8 mouse cellular contexts compared by ENCODE assay signal in the genomic region with DNA sequence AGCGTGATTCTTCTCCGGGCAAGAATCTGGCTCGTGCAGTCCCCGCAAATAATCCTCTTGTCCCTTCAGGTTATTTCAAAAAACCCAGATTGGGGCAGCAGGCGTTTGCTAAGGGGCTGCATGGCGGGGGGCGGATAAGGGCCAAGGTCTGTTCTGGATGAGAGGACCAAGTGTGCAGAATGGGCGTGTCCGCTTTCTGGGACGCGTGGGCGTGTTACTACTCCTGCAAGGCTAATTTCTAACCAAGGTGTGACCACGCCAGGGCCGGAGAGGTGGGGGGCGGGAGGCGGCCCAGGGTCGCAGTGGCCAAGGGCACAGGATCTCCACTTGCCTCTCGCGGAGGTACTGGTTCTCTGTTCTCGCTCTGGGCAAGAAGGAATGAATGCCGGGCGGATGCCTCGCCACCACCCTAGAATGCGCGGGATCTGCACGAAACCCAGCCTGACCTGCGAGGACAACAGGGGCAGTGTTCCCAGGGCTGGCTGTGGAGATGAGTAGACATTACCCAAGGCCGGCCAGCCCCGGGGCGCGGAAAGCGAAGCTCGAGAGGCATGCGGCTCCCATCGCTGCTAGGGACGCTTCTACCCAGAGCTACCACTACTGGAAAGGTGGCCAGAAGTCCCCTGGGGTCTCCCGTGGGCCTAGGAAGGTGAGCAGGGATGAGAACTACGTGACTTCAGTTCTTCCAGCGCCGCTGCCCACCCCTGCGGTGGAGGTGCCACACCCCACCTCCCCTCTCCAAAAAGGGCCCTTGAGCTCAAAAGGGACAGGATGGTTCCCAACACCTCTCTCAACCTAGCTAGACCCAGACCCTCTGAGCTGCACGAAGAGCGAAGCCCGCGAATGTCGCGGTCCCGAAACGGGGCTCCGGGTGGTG. TPM values are rescaled to one million over a fixed set of nuclear protein-coding genes. Genes with fewer than 3 reads are reported as not detected.
DNase-seq lines count a peak whose midpoint lies in the region; ATAC-seq and TF ChIP-seq lines count a peak whose summit lies in the region.

No protein-coding gene starts in this region.

- no peak for ATAC-seq in limb, embryonic 15.5 days (ENCODE audit: insufficient number of reproducible peaks, low FRiP score, low TSS enrichment, low read depth)

- no peaks in the 10 kb centered on the region for H3K36me3 ChIP-seq in E14TG2a.4 (ENCODE audit: insufficient read depth, low read length)
- H3K36me3 ChIP-seq in limb, embryonic 15.5 days: no peaks in the 10 kb centered on the region

- no peak for TF ChIP-seq CTCF in E14TG2a.4 (conservative IDR thresholded peaks at IDR 0.05; ENCODE audit: low read length)
- TF ChIP-seq CTCF in embryonic fibroblast, embryonic 13.5 days (IDR thresholded peaks at IDR 0.05; ENCODE audit: borderline replicate concordance, insufficient read depth, low read length): no peak

- H3K4me3 ChIP-seq in E14TG2a.4 (replicated peaks; ENCODE audit: low read length): peak overlapping the region; percentile 79
- peak overlapping the region; percentile 44; the same call in 1 of the 2 replicates for H3K4me3 ChIP-seq in embryonic fibroblast, embryonic 13.5 days (ENCODE audit: insufficient read depth, low read length)
- peak overlapping the region; percentile 62 for H3K4me3 ChIP-seq in limb, embryonic 15.5 days

- no peak for TF ChIP-seq POLR2A in embryonic fibroblast, embryonic 13.5 days (IDR thresholded peaks at IDR 0.05; ENCODE audit: low read depth, low read length)

- peaks cover 23% of the 10 kb centered on the region for H3K4me1 ChIP-seq in E14TG2a.4 (replicated peaks; ENCODE audit: low read depth, low read length)
- H3K4me1 ChIP-seq in embryonic fibroblast, embryonic 13.5 days (ENCODE audit: control insufficient read depth, insufficient read depth, low read length): no peaks in the 10 kb centered on the region
- peaks cover 22% of the 10 kb centered on the region for H3K4me1 ChIP-seq in limb, embryonic 15.5 days

- peak overlapping the region; percentile 99 for H3K4me2 ChIP-seq in limb, embryonic 15.5 days

- 7% methylated on average over 50 of the region's 50 CpGs for WGBS in limb, embryonic 15.5 days

- H3K27ac ChIP-seq in embryonic fibroblast, embryonic 13.5 days (ENCODE audit: insufficient read depth, low read length): no peak overlapping the region
- no peak overlapping the region for H3K27ac ChIP-seq in limb, embryonic 15.5 days

- peak; percentile 90 for DNase-seq in heart, adult 11 months
- DNase-seq in heart, postnatal 14 days: no peak
- DNase-seq in thymus, postnatal 14 days: peak; percentile 17
- no peak for DNase-seq in B cell, adult 2 months
- no peak for DNase-seq in gastrocnemius, postnatal 14 days

- intact Hi-C loops in heart, postnatal 14 days (cut with DNase I): loop anchor here (5.0 kb wide), 1 partner anchor 59 kb away; no protein-coding TSS in a partner anchor
- intact Hi-C loops in gastrocnemius, postnatal 14 days (cut with DNase I; ENCODE audit: low total_unique reads): loop anchor here (5.0 kb wide), 1 partner anchor 154 kb away; no protein-coding TSS in a partner anchor

- no peaks in the 10 kb centered on the region for H3K9me3 ChIP-seq in E14TG2a.4 (ENCODE audit: low read length)
- no peaks in the 10 kb centered on the region for H3K9me3 ChIP-seq in limb, embryonic 15.5 days

- no peak overlapping the region for H3K9ac ChIP-seq in limb, embryonic 15.5 days

- peaks cover 85% of the 10 kb centered on the region for H3K27me3 ChIP-seq in E14TG2a.4 (ENCODE audit: insufficient read depth, low read length)
- peaks cover 72% of the 10 kb centered on the region for H3K27me3 ChIP-seq in limb, embryonic 15.5 days

RNA-seq across cellular contexts. Expression of a gene that starts 10.3 kb away (rescaled TPM):
- total RNA-seq in heart, postnatal 14 days (2021): 1 to 10 TPM; 5.1 to 6.0 TPM
- polyA plus RNA-seq in embryonic fibroblast, embryonic 13.5 days (2011; ENCODE audit: insufficient read length, low read depth, missing spikeins): 0.53 and 0.86 TPM in 2 replicates
- polyA plus RNA-seq in limb, embryonic 15.5 days (2015; fragmentation: Nextera tagmentation; extraction: Ambion mirVana): 1.6 and 2.4 TPM in 2 replicates
- 1 to 10 TPM; 2.4 to 4.4 TPM for total RNA-seq in gastrocnemius, postnatal 14 days (2021)

Comparison
In these comparisons a context has a peak if more than half of its experiments do, and no peak if none do; other contexts are left out.
1. DNase-seq: peak in heart, adult 11 months (single experiment) and thymus, postnatal 14 days (single experiment); none in heart, postnatal 14 days (0 of 2), B cell, adult 2 months (0 of 2) and gastrocnemius, postnatal 14 days (single experiment).
2. Peak in every context shown above with its lines, with median percentiles within 50 percentile points of each other: H3K4me3 ChIP-seq.